Mouse (Mus musculus): ENCODE data around the gene Tlr5. TPM values are rescaled to one million over a fixed set of nuclear protein-coding genes. Genes with fewer than 3 reads are reported as not detected.

Gene Tlr5
- polyA plus RNA-seq, 1 experiment from 2014 or later = 0.37 TPM

DNA sequence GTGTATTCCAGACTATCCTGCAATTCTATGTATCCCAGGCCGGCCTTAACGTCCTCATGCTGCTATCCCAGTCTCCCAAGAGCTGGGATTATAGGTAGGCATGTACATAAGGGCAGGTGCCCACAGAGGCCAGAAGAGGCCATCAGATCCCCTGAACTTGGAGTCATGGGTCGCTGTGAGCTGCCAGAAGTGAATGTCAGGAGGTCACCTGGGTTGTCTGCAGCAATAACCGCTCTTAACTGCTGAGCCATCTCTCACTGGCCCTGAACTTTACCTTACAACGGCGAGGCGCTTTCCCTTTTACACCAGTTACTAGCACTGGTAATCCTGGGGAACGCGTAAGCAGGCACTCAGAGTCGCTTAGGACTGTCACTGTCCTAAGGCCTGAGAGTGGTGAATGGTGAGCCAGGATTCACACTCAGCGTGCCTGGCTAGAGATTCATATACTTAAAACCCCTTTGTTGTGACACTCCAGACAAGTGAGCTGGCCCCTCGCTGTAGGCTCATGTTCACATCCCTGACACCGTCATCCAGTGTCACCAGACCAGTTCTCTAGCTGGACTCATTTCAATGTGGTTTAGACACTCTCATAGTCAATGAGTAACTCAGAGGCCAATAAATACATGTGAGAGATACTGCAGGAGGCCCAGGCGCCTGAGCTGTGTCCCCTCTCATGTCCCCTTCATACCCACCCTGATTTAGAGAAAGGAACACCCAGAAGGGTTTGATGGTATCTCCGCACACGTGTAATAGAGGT is 2.6 kb downstream of the Tlr5 start:
- H3K27me3 ChIP-seq (replicated peaks; ENCODE audit: low read depth, poor library complexity, severe bottlenecking) = peaks cover 63% of the 10 kb centered on the region
- peaks cover 62% of the 10 kb centered on the region for H3K4me1 ChIP-seq
- DNase-seq (ENCODE audit: low spot score) = no peak
- H3K27ac ChIP-seq (replicated peaks) = no peak overlapping the region
- no peaks in the 10 kb centered on the region for H3K36me3 ChIP-seq (replicated peaks)
- 82% methylated on average over 16 of the region's 16 CpGs for WGBS
- no peaks in the 10 kb centered on the region for H3K9me3 ChIP-seq
- no peak overlapping the region for H3K4me3 ChIP-seq

DNA sequence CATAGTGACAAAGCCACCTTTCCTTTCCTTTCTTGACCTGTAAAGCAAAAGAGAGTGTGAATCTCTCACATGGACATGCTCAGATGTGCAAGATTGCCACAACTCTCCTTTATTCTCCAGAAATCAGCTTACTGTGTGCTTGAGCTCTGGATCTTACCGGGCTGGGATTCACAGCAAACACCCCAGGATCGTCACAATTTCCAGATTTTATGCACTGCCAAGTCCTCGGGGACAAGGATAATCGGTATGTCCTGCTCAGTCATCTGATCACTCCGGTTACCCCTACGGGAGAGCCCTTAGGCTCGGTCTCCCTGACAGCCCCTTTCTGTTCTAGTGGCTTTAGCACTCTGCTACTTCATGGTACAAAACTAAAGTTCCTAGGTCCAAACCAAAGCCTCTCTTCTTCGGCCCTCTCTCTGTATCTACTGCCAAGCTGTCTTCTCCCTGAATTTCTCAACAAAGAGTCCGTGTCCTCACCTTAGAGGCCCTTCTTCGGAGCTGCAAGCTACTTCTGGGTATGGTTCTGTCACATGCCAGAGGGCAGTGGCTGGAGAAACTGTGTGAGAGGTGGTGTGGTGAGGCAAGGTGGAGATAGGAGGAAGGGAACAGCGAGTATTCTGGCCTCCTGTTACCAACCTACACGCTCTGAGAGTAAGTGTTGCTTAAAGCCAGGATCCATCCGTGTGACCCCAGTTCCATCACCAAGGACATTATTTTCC is 3.4 kb downstream of the Tlr5 start:
- Histone ChIP-seq H3K4me3 (no peak overlapping the region), H3K27me3 (replicated peaks; ENCODE audit: low read depth, poor library complexity, severe bottlenecking) (peaks cover 63% of the 10 kb centered on the region), H3K36me3 (replicated peaks) (no peaks in the 10 kb centered on the region), H3K4me1 (peaks cover 61% of the 10 kb centered on the region), H3K9me3 (no peaks in the 10 kb centered on the region), H3K27ac (replicated peaks) (no peak overlapping the region)
- no peak for DNase-seq (ENCODE audit: low spot score)
- WGBS = 78% methylated on average over 13 of the region's 13 CpGs

DNA sequence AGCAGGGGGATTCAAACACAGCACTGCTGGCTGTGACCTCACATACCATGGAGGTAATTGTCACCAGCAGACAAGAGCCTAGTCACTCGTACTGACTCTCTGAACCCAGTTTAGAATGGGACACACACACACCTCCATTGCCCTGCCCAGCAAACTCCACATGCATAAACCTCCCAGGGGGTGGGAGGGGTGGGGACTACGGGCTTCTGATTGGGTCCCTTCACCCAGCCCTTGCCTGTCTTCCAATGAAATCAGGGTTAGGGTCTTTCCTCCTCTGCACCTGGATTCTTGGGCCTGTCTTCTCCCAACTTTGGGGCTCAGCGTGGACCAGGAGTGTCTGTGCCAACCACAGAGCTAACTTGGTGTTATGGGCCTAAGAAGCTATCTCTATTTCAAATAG is 4.2 kb downstream of the Tlr5 start:
- no peak for DNase-seq (ENCODE audit: low spot score)
- Histone ChIP-seq H3K36me3 (replicated peaks) (no peaks in the 10 kb centered on the region), H3K27me3 (replicated peaks; ENCODE audit: low read depth, poor library complexity, severe bottlenecking) (peaks cover 56% of the 10 kb centered on the region), H3K9me3 (no peaks in the 10 kb centered on the region), H3K27ac (replicated peaks) (no peak overlapping the region), H3K4me3 (peak overlapping the region; percentile 56), H3K4me1 (peaks cover 52% of the 10 kb centered on the region)
- WGBS = 24% methylated on average over 3 of the region's 3 CpGs

DNA sequence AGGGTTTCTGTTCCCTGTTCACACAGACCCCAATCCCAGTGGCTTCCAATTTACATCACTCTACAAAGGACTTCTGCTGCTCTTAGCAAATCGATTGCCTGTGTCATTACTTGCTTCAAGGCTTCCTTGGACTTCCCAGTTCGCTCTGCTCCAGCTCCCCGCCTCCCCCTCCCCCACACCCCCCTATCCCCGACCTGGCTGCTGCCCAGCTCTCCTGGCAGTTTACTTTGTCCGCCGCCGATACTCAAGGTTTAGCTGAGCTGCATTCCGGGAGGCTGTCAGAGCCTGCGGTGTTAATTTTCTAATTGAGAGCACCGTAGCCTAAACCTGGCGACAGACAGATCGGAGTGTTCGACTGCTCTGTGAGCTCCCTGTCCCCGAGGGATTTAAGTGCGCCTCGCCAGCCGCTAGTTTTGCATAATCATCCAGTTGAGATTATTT is 4.7 kb downstream of the Tlr5 start:
- WGBS = 1% methylated on average over 17 of the region's 17 CpGs
- H3K4me3 ChIP-seq = peak overlapping the region; percentile 56
- peak overlapping the region; percentile 44; the same call in 1 of the 2 replicates for H3K27ac ChIP-seq (replicated peaks)
- peaks cover 48% of the 10 kb centered on the region for H3K4me1 ChIP-seq
- H3K27me3 ChIP-seq (replicated peaks; ENCODE audit: low read depth, poor library complexity, severe bottlenecking) = peaks cover 57% of the 10 kb centered on the region
- H3K9me3 ChIP-seq = no peaks in the 10 kb centered on the region
- peak; percentile 73 for DNase-seq (ENCODE audit: low spot score)
- H3K36me3 ChIP-seq (replicated peaks) = no peaks in the 10 kb centered on the region

DNA sequence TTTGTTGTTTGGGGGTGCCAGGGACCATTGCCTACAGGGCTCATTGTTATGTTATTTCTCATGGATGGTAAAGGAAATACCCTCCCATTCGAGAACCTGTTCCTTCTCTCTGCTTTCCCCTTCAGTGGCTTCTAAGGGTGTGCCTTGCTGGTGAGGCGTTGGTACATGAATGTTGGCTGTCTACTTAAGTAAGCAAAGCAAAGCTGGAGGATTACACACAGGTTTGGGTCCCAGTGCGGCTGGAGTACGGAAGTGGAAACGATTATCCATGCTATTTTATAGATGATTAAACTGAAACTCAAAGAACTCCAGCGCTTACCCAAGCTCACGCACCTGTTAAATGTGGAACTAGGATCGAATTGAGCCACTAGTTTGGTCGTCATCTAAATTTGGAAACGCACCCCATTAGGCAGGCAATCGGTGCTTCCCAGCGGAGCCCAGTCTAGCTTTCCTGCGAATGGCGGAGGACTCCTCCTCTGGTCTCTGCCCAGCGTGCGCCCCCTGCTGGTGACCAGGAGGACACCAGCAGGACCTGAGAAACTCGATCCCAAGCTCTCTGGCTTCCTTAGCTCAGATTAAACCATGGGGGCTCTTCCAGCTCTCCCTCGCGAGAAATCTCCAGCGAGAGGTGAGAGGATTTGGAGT is 5.3 kb downstream of the Tlr5 start:
- Histone ChIP-seq H3K27me3 (replicated peaks; ENCODE audit: low read depth, poor library complexity, severe bottlenecking) (peaks cover 63% of the 10 kb centered on the region), H3K27ac (replicated peaks) (peak overlapping the region; percentile 44; the same call in 1 of the 2 replicates), H3K4me3 (peak overlapping the region; percentile 56), H3K4me1 (peaks cover 43% of the 10 kb centered on the region), H3K9me3 (no peaks in the 10 kb centered on the region), H3K36me3 (replicated peaks) (no peaks in the 10 kb centered on the region)
- under 1% methylated on average over 20 of the region's 20 CpGs for WGBS
- peak; percentile 92 for DNase-seq (ENCODE audit: low spot score)

DNA sequence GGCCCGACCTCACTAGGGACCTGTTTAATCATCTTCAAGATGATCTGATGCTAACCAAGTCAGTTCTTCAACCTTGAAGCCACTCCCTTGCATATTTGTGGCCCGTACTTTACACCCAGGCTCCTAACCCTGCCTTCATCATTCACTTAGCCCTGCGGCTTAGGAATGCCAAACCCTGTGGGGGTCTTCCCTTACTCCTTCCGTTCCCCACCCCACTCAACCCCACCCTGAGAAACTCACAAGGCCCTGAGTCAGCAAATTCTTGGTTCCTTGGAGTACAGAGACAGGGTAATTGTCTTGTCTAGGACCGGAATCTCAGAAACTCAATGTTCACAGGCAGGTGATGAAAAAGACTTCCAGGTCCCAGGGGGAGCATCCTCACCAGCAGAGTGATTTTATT is 6.5 kb downstream of the Tlr5 start:
- peaks cover 36% of the 10 kb centered on the region for H3K4me1 ChIP-seq
- H3K4me3 ChIP-seq = no peak overlapping the region
- H3K27me3 ChIP-seq (replicated peaks; ENCODE audit: low read depth, poor library complexity, severe bottlenecking) = peaks cover 55% of the 10 kb centered on the region
- no peaks in the 10 kb centered on the region for H3K9me3 ChIP-seq
- 68% methylated on average over 5 of the region's 5 CpGs for WGBS
- no peak for DNase-seq (ENCODE audit: low spot score)
- H3K36me3 ChIP-seq (replicated peaks) = no peaks in the 10 kb centered on the region
- no peak overlapping the region for H3K27ac ChIP-seq (replicated peaks)

DNA sequence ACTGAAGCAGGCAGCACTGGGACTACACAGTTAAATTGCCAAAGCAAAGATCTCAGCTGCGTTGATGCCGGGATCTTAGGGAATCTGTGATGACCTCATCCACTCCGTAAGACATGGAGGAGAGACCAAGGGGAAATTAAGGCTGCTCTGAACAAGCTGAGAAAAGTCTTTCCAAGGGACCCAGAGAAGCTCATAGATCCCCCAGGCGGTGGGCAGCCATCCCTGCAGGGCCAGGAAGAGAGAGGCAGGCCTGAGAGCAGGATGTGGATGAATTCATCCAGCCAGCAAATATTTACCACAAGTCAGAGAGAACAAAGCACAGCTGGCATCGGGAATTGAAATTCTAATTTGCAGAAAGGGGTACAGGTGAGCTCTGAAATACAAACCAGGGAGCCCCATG is 8.7 kb downstream of the Tlr5 start:
- no peaks in the 10 kb centered on the region for H3K36me3 ChIP-seq (replicated peaks)
- no peak for DNase-seq (ENCODE audit: low spot score)
- no peak overlapping the region for H3K4me3 ChIP-seq
- H3K4me1 ChIP-seq = peaks cover 19% of the 10 kb centered on the region
- no peak overlapping the region for H3K27ac ChIP-seq (replicated peaks)
- H3K27me3 ChIP-seq (replicated peaks; ENCODE audit: low read depth, poor library complexity, severe bottlenecking) = peaks cover 33% of the 10 kb centered on the region
- H3K9me3 ChIP-seq = no peaks in the 10 kb centered on the region
- 51% methylated on average over 5 of the region's 5 CpGs for WGBS

DNA sequence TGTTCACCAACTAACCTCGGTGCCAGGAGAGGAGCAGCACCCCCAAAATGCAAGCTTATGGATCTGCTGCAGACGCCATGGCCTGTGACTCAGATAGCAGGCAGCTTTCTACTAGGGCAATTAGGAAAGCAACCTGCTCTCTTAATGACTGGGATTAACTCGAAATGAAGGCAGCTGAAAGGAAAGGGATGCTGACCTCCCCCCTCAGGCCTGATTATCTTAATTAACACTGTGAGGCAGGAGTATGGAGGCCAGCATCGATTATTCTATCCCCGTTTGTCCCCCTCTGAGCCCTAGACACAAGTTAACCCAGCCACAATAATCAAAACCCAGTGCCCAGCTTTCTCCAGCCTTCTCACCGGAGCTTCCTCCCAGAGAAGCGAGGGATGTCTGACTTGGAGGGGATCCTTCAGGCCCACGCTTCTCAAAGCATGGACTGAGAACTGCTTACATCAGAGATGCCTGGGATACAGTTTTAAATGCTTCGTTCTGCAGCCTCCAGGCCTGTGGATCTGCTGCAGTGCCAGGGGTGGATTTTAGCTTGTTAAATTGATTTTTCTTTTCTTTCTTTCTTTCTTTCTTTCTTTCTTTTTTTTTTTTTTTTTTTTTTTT is 10.4 kb downstream of the Tlr5 start:
- Histone ChIP-seq H3K9me3 (no peaks in the 10 kb centered on the region), H3K36me3 (replicated peaks) (no peaks in the 10 kb centered on the region), H3K27me3 (replicated peaks; ENCODE audit: low read depth, poor library complexity, severe bottlenecking) (peaks cover 23% of the 10 kb centered on the region), H3K27ac (replicated peaks) (no peak overlapping the region), H3K4me3 (no peak overlapping the region), H3K4me1 (peaks cover 4% of the 10 kb centered on the region)
- 37% methylated on average over 9 of the region's 9 CpGs for WGBS
- no peak for DNase-seq (ENCODE audit: low spot score)

DNA sequence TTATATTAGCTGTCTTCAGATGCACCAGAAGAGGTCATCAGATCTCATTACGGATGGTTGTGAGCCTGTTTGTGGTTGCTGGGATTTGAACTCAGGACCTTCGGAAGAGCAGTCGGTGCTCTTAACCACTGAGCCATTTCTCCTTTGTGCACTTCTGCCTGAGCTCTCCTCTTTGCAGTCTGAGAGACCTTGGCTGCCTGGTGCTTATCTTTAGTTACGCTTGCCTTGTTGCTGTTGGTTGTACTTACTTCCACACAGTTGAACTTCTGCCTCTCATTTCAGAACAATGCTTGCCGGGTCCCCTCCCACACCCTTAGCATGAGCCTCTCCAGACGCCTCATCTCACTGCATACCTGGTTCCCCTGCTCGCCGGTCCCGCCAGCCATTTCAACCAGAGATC is 14.1 kb downstream of the Tlr5 start:
- no peak overlapping the region for H3K4me3 ChIP-seq
- DNase-seq (ENCODE audit: low spot score) = no peak
- no peaks in the 10 kb centered on the region for H3K36me3 ChIP-seq (replicated peaks)
- 0 out of 2 replicates have a peak, but pooled peaks cover 14% of the 10 kb centered on the region for H3K27me3 ChIP-seq (replicated peaks; ENCODE audit: low read depth, poor library complexity, severe bottlenecking)
- WGBS = 89% methylated on average over 9 of the region's 9 CpGs
- peaks cover 4% of the 10 kb centered on the region for H3K4me1 ChIP-seq
- no peak overlapping the region for H3K27ac ChIP-seq (replicated peaks)
- no peaks in the 10 kb centered on the region for H3K9me3 ChIP-seq

DNA sequence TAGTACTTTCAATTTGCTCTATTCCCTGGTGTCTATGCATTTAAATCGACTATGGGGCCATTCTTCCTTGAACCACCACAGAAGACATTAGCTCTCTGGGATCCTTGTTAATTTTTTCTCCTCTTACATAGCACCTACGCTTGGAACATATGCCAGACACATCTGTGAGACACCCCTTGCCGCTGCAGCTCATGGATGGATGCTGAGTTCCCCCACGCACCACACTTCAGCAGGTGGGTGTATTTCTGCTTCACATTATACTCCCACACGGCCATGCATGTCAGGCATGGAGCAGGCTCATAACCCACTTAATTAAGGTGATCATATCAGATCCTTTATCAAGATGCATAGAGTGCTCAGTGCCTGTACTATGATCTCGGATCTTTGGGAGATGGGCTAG is 17.7 kb downstream of the Tlr5 start:
- Histone ChIP-seq H3K4me3 (no peak overlapping the region), H3K9me3 (no peaks in the 10 kb centered on the region), H3K36me3 (replicated peaks) (no peaks in the 10 kb centered on the region), H3K27me3 (replicated peaks; ENCODE audit: low read depth, poor library complexity, severe bottlenecking) (0 out of 2 replicates have a peak, but pooled peaks cover 3% of the 10 kb centered on the region), H3K4me1 (peaks cover 6% of the 10 kb centered on the region; the same call in 1 of the 2 replicates), H3K27ac (replicated peaks) (no peak overlapping the region)
- no peak for DNase-seq (ENCODE audit: low spot score)
- 90% methylated on average over 6 of the region's 6 CpGs for WGBS

DNA sequence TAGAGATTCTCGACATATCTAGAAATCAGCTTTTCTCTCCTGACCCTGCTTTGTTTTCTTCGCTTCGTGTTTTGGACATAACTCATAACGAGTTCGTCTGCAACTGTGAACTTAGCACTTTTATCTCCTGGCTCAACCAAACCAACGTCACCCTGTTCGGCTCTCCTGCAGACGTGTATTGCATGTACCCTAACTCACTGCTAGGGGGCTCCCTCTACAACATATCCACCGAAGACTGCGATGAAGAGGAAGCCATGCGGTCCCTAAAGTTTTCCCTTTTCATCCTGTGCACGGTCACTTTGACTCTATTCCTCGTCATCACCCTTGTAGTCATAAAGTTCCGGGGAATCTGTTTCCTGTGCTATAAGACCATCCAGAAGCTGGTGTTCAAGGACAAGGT is 20.2 kb downstream of the Tlr5 start:
- DNase-seq (ENCODE audit: low spot score) = no peak
- H3K36me3 ChIP-seq (replicated peaks) = no peaks in the 10 kb centered on the region
- H3K27ac ChIP-seq (replicated peaks) = no peak overlapping the region
- H3K4me1 ChIP-seq = peaks cover 6% of the 10 kb centered on the region; the same call in 1 of the 2 replicates
- 80% methylated on average over 14 of the region's 14 CpGs for WGBS
- H3K4me3 ChIP-seq = no peak overlapping the region
- 0 out of 2 replicates have a peak, but pooled peaks cover 3% of the 10 kb centered on the region for H3K27me3 ChIP-seq (replicated peaks; ENCODE audit: low read depth, poor library complexity, severe bottlenecking)
- H3K9me3 ChIP-seq = no peaks in the 10 kb centered on the region

DNA sequence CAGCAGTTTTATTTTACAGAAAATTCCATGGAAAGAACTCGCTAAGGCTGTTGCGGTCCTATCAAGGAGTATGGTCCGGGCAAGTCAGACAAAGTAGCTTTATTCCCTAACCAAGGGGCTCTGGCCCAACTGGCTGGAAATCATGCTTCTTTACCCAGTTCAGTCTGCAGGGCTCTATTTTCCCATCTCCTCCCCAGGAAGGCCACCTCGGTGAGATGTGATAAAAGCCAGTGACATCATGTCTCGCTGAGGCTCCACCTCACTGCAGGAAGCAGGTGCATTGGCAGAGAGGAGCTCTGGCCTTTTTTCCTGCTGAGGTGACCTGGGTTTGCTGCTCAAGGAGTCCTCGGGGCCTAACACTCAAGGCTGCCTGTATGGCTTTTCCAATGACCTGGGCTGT is 26.1 kb downstream of the Tlr5 start:
- WGBS = 82% methylated on average over 6 of the region's 6 CpGs

More for the DNA sequence above, 26.1 kb downstream of the Tlr5 start:
- Histone ChIP-seq H3K4me3 (no peak overlapping the region), H3K27me3 (replicated peaks; ENCODE audit: low read depth, poor library complexity, severe bottlenecking) (peaks cover 20% of the 10 kb centered on the region), H3K9me3 (no peaks in the 10 kb centered on the region), H3K27ac (replicated peaks) (no peak overlapping the region), H3K4me1 (peaks cover 16% of the 10 kb centered on the region), H3K36me3 (replicated peaks) (no peaks in the 10 kb centered on the region)
- DNase-seq (ENCODE audit: low spot score) = no peak
